Mouse (Mus musculus) CH12.LX (cell line): ENCODE measurements around the gene Gas1.

ENCODE experiments used
- CTCF ChIP-seq, 2 experiments: IDR thresholded peaks in 1 of 2; conservative IDR thresholded peaks in 1 of 2; 2 replicates each; pipeline ENCODE4 v1.5.1; 2011 to 2012; ENCODE audit warnings: low read depth in 2 of 2, low read length in 2 of 2, improper control_type of control experiment in 1 of 2, inconsistent platforms in 1 of 2, mild to moderate bottlenecking in 1 of 2, moderate library complexity in 1 of 2
- EP300 ChIP-seq: IDR thresholded peaks from 2 replicates; pipeline ENCODE4 v1.6.1; 2011; ENCODE audit warnings: low read length, improper control_type of control experiment
- MEF2A ChIP-seq: IDR thresholded peaks from 2 replicates; pipeline ENCODE4 v1.6.1; 2014; ENCODE audit warnings: low read depth, mild to moderate bottlenecking, inconsistent platforms, low read length, improper control_type of control experiment, borderline replicate concordance
- POLR2A ChIP-seq: IDR thresholded peaks from 2 replicates; pipeline ENCODE4 v1.6.1; 2011; ENCODE audit warnings: low read depth, mild to moderate bottlenecking, improper control_type of control experiment, low read length
- TCF12 ChIP-seq: IDR thresholded peaks from 2 replicates; pipeline ENCODE4 v1.6.1; 2014; ENCODE audit warnings: low read depth, mild to moderate bottlenecking, inconsistent platforms, low read length, improper control_type of control experiment
- UBTF ChIP-seq: IDR thresholded peaks from 2 replicates; pipeline ENCODE4 v1.6.1; 2012; ENCODE audit warnings: low read depth, mild to moderate bottlenecking, inconsistent platforms, low read length, improper control_type of control experiment, moderate library complexity
- USF1 ChIP-seq: IDR thresholded peaks from 2 replicates; pipeline ENCODE4 v1.6.1; 2014; ENCODE audit warnings: low read depth, mild to moderate bottlenecking, inconsistent platforms, low read length, improper control_type of control experiment
- ZNF384 ChIP-seq: IDR thresholded peaks from 2 replicates; pipeline ENCODE4 v1.6.1; 2012; ENCODE audit warnings: low read depth, low read length, improper control_type of control experiment, inconsistent platforms

DNA sequence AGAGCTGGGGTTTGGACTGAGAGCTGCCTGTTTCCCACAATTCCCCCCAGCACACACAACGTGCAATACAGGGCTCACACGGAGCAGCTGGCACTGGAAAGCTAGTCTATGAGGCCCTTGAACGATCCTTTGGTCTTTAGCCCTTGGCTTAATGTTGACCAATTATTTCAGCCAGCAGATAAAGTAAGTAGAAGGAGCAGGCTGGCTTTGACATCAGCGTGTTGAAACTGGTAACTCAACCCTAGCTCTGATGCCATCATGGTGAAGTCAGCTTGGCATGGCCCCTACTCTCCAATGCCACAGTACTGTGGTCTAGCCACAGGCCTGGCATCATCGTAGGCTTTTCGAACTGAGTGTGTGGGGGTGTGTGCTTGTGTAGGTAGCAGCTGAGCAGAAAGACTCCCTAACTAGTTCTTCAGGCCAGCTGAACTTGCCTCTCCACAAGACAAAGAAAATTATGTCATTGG is 30.0 kb upstream of the Gas1 start:
- TF ChIP-seq USF1 (no peak), CTCF (conservative IDR thresholded peaks at IDR 0.05 in 1 of 2, IDR thresholded peaks at IDR 0.05 in 1 of 2; ENCODE audit: low read depth in 2 of 2, low read length in 2 of 2) (no peak), POLR2A (no peak), ZNF384 (no peak), UBTF (no peak), MEF2A (no peak), EP300 (no peak), TCF12 (no peak)
